Comparison of ENCODE assay signal across 11 mouse cellular contexts in the genomic region with DNA sequence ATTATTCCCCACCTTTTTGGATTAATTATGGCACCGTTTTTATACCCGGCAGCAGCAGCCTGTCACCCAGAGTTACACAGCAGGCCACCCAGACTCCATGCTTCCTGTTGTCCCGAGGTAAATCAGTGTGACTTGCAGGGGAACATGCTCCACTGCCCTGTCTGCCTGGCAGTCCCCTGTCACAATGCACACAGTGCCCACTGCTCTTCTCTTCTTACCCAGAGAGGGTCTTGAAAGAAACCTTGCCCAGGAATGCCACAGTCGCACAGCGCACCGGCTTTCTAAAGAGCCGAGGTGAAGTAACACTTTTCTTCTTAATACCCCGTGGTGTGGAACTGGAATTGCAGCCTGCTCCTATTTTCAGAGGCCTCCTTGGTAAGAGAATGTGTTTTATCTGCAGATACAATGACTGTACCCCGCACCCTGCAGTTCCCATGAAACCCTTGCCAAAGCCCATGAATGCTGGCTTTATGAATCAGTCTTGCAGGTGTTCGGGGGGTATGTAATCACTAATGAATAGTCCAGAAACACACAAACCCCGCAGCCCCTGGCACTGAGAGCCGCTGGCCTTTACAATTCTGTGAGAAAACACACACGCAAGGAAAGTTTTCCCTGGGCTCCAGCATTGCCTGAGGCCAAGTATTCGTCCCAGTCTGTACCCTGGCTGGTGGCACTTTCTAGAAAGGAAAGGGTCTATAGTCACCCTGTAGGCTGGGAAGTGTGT.
DNase-seq lines count a peak whose midpoint lies in the region; ATAC-seq and TF ChIP-seq lines count a peak whose summit lies in the region.
"Had no signal": no experiment of that assay in that cellular context is flagged by ENCODE, and none has a peak within 500 bp of the region (broad histone marks: within the 10 kb centered on the region; RNA-seq: fewer than 3 reads in every experiment).

No protein-coding gene starts in this region.

- WGBS in kidney, embryonic 15.5 days = 57% methylated on average over 14 of the region's 14 CpGs
- 64% methylated on average over 14 of the region's 14 CpGs for WGBS in kidney, adult 2 months
- WGBS in embryonic facial prominence, embryonic 11.5 days = 52% methylated on average over 14 of the region's 14 CpGs
- 31% methylated on average over 14 of the region's 14 CpGs for WGBS in hindbrain, embryonic 13.5 days
- WGBS in midbrain, postnatal 0 days = 18% methylated on average over 14 of the region's 14 CpGs

- TF ChIP-seq CTCF in kidney, adult 2 months (conservative IDR thresholded peaks at IDR 0.05; ENCODE audit: insufficient read depth, insufficient read length, low read depth, low read length) = no peak
- TF ChIP-seq CTCF in midbrain, postnatal 0 days (IDR thresholded peaks at IDR 0.05) = 0 out of 2 replicates have a peak, but pooled peaks have one; percentile 28

- no peak for DNase-seq in kidney, adult 2 months
- no peak for DNase-seq in embryonic facial prominence, embryonic 11.5 days (ENCODE audit: low spot score)
- DNase-seq in midbrain, postnatal 0 days (ENCODE audit: low spot score) = peak; percentile 78
- DNase-seq in frontal cortex, adult 2 months (ENCODE audit: extremely low spot score in 1 of 2, low spot score in 1 of 2) = no peak
- DNase-seq in adrenal gland, adult 18-20 months (ENCODE audit: low spot score in 2 of 2) = no peak
- DNase-seq: cerebellum, adult 9-10 months; kidney, adult 11 months had no signal

- no peak overlapping the region for H3K9ac ChIP-seq in kidney, embryonic 15.5 days
- H3K9ac ChIP-seq in embryonic facial prominence, embryonic 11.5 days (replicated peaks; ENCODE audit: low read length) = peak overlapping the region; percentile 18; the same call in 1 of the 2 replicates
- 0 out of 2 replicates have a peak overlapping the region, but pooled peaks have one; percentile 15 for H3K9ac ChIP-seq in hindbrain, embryonic 13.5 days
- peak overlapping the region; percentile 33; the same call in 1 of the 2 replicates for H3K9ac ChIP-seq in midbrain, postnatal 0 days (replicated peaks; ENCODE audit: low read length, poor library complexity, severe bottlenecking)

- H3K27me3 ChIP-seq in kidney, embryonic 15.5 days = no peaks in the 10 kb centered on the region
- no peaks in the 10 kb centered on the region for H3K27me3 ChIP-seq in kidney, adult 2 months (replicated peaks; ENCODE audit: control insufficient read depth, insufficient read depth, low read length)
- H3K27me3 ChIP-seq in embryonic facial prominence, embryonic 11.5 days (ENCODE audit: control insufficient read depth, insufficient read depth, low read length) = no peaks in the 10 kb centered on the region
- H3K27me3 ChIP-seq in hindbrain, embryonic 13.5 days = no peaks in the 10 kb centered on the region
- H3K27me3 ChIP-seq in midbrain, postnatal 0 days (ENCODE audit: insufficient read depth, low read length) = no peaks in the 10 kb centered on the region

- H3K27ac ChIP-seq in kidney, embryonic 15.5 days = peak overlapping the region; percentile 45; the same call in 1 of the 2 replicates
- no peak overlapping the region for H3K27ac ChIP-seq in kidney, adult 2 months (ENCODE audit: insufficient read depth, low read depth, low read length)
- H3K27ac ChIP-seq in embryonic facial prominence, embryonic 11.5 days (replicated peaks; ENCODE audit: low read depth, low read length) = no peak overlapping the region
- H3K27ac ChIP-seq in hindbrain, embryonic 13.5 days = peak overlapping the region; percentile 85
- H3K27ac ChIP-seq in midbrain, postnatal 0 days (ENCODE audit: low read depth, low read length) = peak overlapping the region; percentile 58

- H3K4me2 ChIP-seq in kidney, embryonic 15.5 days = no peak overlapping the region
- no peak overlapping the region for H3K4me2 ChIP-seq in embryonic facial prominence, embryonic 11.5 days (ENCODE audit: low read depth, low read length)
- no peak overlapping the region; the same call in 1 of the 2 replicates for H3K4me2 ChIP-seq in hindbrain, embryonic 13.5 days
- H3K4me2 ChIP-seq in midbrain, postnatal 0 days (ENCODE audit: low read depth, low read length, poor library complexity, severe bottlenecking) = no peak overlapping the region

- H3K9me3 ChIP-seq in kidney, embryonic 15.5 days (replicated peaks) = peaks cover 3% of the 10 kb centered on the region; the same call in 1 of the 2 replicates
- H3K9me3 ChIP-seq in embryonic facial prominence, embryonic 11.5 days (replicated peaks; ENCODE audit: control insufficient read depth, low read length) = no peaks in the 10 kb centered on the region
- no peaks in the 10 kb centered on the region for H3K9me3 ChIP-seq in hindbrain, embryonic 13.5 days
- no peaks in the 10 kb centered on the region for H3K9me3 ChIP-seq in midbrain, postnatal 0 days (ENCODE audit: low read length)

- H3K36me3 ChIP-seq in kidney, embryonic 15.5 days = no peaks in the 10 kb centered on the region
- H3K36me3 ChIP-seq in kidney, adult 2 months (ENCODE audit: control insufficient read depth, insufficient read depth, low read length) = no peaks in the 10 kb centered on the region
- H3K36me3 ChIP-seq in embryonic facial prominence, embryonic 11.5 days (replicated peaks; ENCODE audit: control insufficient read depth, insufficient read depth, low read depth, low read length) = no peaks in the 10 kb centered on the region
- H3K36me3 ChIP-seq in hindbrain, embryonic 13.5 days = no peaks in the 10 kb centered on the region
- H3K36me3 ChIP-seq in midbrain, postnatal 0 days (ENCODE audit: insufficient read depth, low read length) = no peaks in the 10 kb centered on the region

- peaks cover 9% of the 10 kb centered on the region; the same call in 1 of the 2 replicates for H3K4me1 ChIP-seq in kidney, embryonic 15.5 days
- H3K4me1 ChIP-seq in kidney, adult 2 months (ENCODE audit: control insufficient read depth, insufficient read depth, low read length) = no peaks in the 10 kb centered on the region
- no peaks in the 10 kb centered on the region for H3K4me1 ChIP-seq in embryonic facial prominence, embryonic 11.5 days (ENCODE audit: control insufficient read depth, insufficient read depth, low read length)
- peaks cover 31% of the 10 kb centered on the region for H3K4me1 ChIP-seq in hindbrain, embryonic 13.5 days (replicated peaks)
- H3K4me1 ChIP-seq in midbrain, postnatal 0 days (ENCODE audit: insufficient read depth, low read length) = no peaks in the 10 kb centered on the region

- no peak overlapping the region for H3K4me3 ChIP-seq in kidney, embryonic 15.5 days (replicated peaks)
- no peak overlapping the region for H3K4me3 ChIP-seq in kidney, adult 2 months (ENCODE audit: insufficient read depth, low read depth, low read length)
- no peak overlapping the region for H3K4me3 ChIP-seq in embryonic facial prominence, embryonic 11.5 days (ENCODE audit: low read depth, low read length)
- no peak overlapping the region for H3K4me3 ChIP-seq in hindbrain, embryonic 13.5 days
- no peak overlapping the region for H3K4me3 ChIP-seq in midbrain, postnatal 0 days (ENCODE audit: low read depth, low read length)
- H3K4me3 ChIP-seq: myocyte had no signal

- no peak for ATAC-seq in kidney, embryonic 15.5 days (replicated peaks; ENCODE audit: low FRiP score)
- peak; percentile 39; the same call in 1 of the 2 replicates for ATAC-seq in embryonic facial prominence, embryonic 11.5 days (replicated peaks; ENCODE audit: insufficient number of reproducible peaks, low FRiP score, low TSS enrichment, low read depth)
- ATAC-seq in hindbrain, embryonic 13.5 days (ENCODE audit: low FRiP score) = peak; percentile 82
- peak; percentile 85 for ATAC-seq in midbrain, postnatal 0 days (ENCODE audit: low FRiP score)
- no peak for ATAC-seq in erythroblast, adult 5-6 weeks (replicated peaks; ENCODE audit: low FRiP score, poor library complexity, severe bottlenecking)

- TF ChIP-seq POLR2A in kidney, adult 2 months (IDR thresholded peaks at IDR 0.05; ENCODE audit: low read depth, low read length) = no peak

Comparison
In these comparisons a context has a peak if more than half of its experiments do, and no peak if none do; other contexts are left out.
1. H3K27ac ChIP-seq: peak in kidney, embryonic 15.5 days (single experiment), hindbrain, embryonic 13.5 days (single experiment) and midbrain, postnatal 0 days (single experiment); none in kidney, adult 2 months (single experiment) and embryonic facial prominence, embryonic 11.5 days (single experiment).
2. ATAC-seq: peak in embryonic facial prominence, embryonic 11.5 days (single experiment), hindbrain, embryonic 13.5 days (single experiment) and midbrain, postnatal 0 days (single experiment); none in kidney, embryonic 15.5 days (single experiment) and erythroblast, adult 5-6 weeks (single experiment).